Mouse (Mus musculus) neutrophil, adult 5-6 weeks (primary cell): ENCODE measurements around the gene Pdlim5. TPM values are rescaled to one million over a fixed set of nuclear protein-coding genes. Genes with fewer than 3 reads are reported as not detected.

Experiments
- ATAC-seq: fragments of 151-379, 151-347 bp; 2 replicates; pipeline ENCODE4 v1.8.0; 2017; ENCODE audit warnings: mild to moderate bottlenecking, moderate TSS enrichment; ENCODE audit not compliant: insufficient number of reproducible peaks, poor library complexity, low FRiP score, severe bottlenecking; ENCODE audit errors: extremely low read depth
- total RNA-seq: library from RNA; stranded (forward); fragments of 200-1000 nt; gene quantifications from 2 replicates; pipeline ENCODE4 v1.2.3, GENCODE M21; 2017

Pdlim5 gene
- total RNA-seq, 1 experiment from 2014 or later: 69.4 TPM

- ATAC-seq: no peak
Observed at GRCm38 (mm10) chr3:142222471-142223103, 172.9 kb downstream of the Pdlim5 start.

- ATAC-seq: no peak
Observed at GRCm38 (mm10) chr3:142219910-142220309, 175.6 kb downstream of the Pdlim5 start.

DNA sequence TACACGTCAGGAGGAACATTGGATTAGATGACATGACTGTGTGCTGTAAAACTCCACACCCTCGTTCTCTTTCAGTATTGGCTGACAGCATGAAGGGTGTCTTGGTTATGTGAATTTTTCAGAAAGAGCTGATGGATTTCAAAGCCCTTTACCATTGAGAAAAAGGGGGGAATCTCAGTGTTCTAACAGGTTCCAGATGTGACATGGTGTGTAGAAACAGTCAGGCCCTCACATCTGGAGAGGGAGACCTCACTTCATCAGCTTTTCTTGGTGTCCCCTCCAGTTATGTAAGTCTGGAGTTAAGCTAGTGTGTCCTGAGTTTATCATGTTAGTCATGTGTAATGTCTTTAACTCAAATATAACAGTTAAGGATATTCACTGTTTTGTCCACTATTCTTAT lies 182.7 kb downstream of the Pdlim5 start:
- no peak for ATAC-seq

GRCm38 (mm10) chr3:142212186-142212585 lies 183.3 kb downstream of the Pdlim5 start:
- no peak for ATAC-seq

DNA sequence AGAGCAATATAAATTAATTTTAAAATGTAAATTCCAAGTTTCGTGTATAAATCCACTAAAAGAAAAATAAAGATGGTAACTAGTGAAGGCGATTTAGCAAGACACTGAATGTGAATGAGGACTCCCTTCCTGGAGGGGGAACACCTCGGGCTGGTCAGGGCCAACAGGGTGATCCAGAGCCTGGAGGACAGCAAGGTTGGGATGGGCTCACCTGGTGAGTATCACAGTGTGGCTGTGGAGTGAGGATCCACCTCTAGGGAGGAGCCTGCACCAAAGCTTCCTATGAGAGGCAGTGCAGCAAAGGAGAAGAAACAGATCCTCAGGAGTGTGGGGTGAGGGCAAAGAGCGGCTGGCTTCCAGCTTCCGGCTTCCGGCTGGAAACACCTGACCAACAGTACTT lies 185.5 kb downstream of the Pdlim5 start:
- ATAC-seq: no peak

- no peak for ATAC-seq
Observed at GRCm38 (mm10) chr3:142209057-142209456, 186.4 kb downstream of the Pdlim5 start.

- ATAC-seq: no peak
Observed at GRCm38 (mm10) chr3:142207488-142207887, 188.0 kb downstream of the Pdlim5 start.

DNA sequence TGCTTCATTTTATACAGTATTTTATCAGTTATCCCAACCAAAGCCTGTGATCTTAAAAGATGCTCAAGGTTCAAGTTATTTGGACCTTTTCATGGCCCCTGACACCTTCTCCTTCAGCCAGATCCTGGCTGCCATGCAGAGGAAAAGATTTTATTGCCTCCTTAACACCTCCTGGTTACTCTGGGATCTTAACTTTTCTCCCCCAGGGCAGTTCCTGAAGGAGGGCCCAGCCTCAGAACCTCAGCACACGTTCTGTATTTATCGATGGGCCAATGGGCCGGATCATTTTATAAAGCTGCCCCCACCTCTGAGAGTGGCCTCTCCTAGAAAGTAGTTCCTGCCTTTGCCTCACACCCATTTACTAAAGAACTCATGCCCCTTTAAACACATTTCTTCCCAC lies 189.2 kb downstream of the Pdlim5 start:
- ATAC-seq: no peak

- no peak for ATAC-seq
Observed at GRCm38 (mm10) chr3:142196142-142196541, 199.4 kb downstream of the Pdlim5 start.

- 0 out of 2 replicates have a peak, but pooled peaks have one; percentile 26 for ATAC-seq
Observed at GRCm38 (mm10) chr3:142191627-142192026, 203.9 kb downstream of the Pdlim5 start.

Other genes with a start within 250 kb of the Pdlim5 start
- not detected in 2 replicates for gene Bmpr1b, start 226.3 kb downstream of the Pdlim5 start, total RNA-seq
- gene Gbp5, start 98.3 kb upstream of the Pdlim5 start, total RNA-seq: 23.5 and 24.2 TPM in 2 replicates
- 33.4 and 36.9 TPM in 2 replicates for gene Gbp7, start 134.6 kb upstream of the Pdlim5 start, total RNA-seq
- 39.9 and 50.7 TPM in 2 replicates for gene Gbp3, start 164.3 kb upstream of the Pdlim5 start, total RNA-seq
- gene Gbp2b, start 199.2 kb upstream of the Pdlim5 start, total RNA-seq: not detected in 2 replicates
- 79.4 and 83.7 TPM in 2 replicates for gene Gbp2, start 224.9 kb upstream of the Pdlim5 start, total RNA-seq